Mouse (Mus musculus) midbrain, embryonic 10.5 days (tissue): Measurements from ENCODE around the gene Ltf. TPM values are rescaled to one million over a fixed set of nuclear protein-coding genes. Genes with fewer than 3 reads are reported as not detected.

Experiments
- DNase-seq: peaks from one replicate; pipeline ENCODE4 v3.0.0-alpha.2; 2017; ENCODE audit warnings: low spot score
- H3K27ac ChIP-seq: fragments of 300-500 bp; sonication (generic); replicated peaks from 2 replicates; pipeline ENCODE4 v1.5.1; 2016; ENCODE audit warnings: mild to moderate bottlenecking
- H3K27me3 ChIP-seq: fragments of 300-500 bp; sonication (generic); 2 replicates; pipeline ENCODE4 v1.6.1; 2016; ENCODE audit warnings: low read depth, mild to moderate bottlenecking; ENCODE audit not compliant: poor library complexity, severe bottlenecking
- H3K36me3 ChIP-seq: fragments of 300-500 bp; sonication (generic); 2 replicates; pipeline ENCODE4 v1.6.1; 2016; ENCODE audit warnings: mild to moderate bottlenecking, moderate library complexity
- H3K4me1 ChIP-seq: fragments of 300-500 bp; sonication (generic); 2 replicates; pipeline ENCODE4 v1.6.1; 2016
- H3K4me3 ChIP-seq: fragments of 300-500 bp; sonication (generic); 2 replicates; pipeline ENCODE4 v1.5.1; 2016; ENCODE audit warnings: mild to moderate bottlenecking, moderate library complexity
- H3K9me3 ChIP-seq: fragments of 300-500 bp; sonication (generic); replicated peaks from 2 replicates; pipeline ENCODE4 v1.6.1; 2016; ENCODE audit warnings: mild to moderate bottlenecking
- WGBS: fragments of 180-500 bp; shearing (Covaris S2); methylation state at CpG from one replicate; pipeline ENCODE4 v1.1.7; 2016; 5-methylcytosine and 5-hydroxymethylcytosine counted together
- polyA plus RNA-seq: library from polyadenylated mRNA; unstranded; fragments of >200 nt; fragmentation: Nextera tagmentation; extraction: Ambion mirVana; gene quantifications from 2 replicates; pipeline ENCODE4 v1.2.1, GENCODE M21; 2016

Ltf gene
- polyA plus RNA-seq = 0.29 TPM in 1 of 2 replicates, not detected in the other

GRCm38 (mm10) chr9:111019022-111019421 is at the start of gene Ltf:
Ltf (plus strand) TSS chr9:111019271.
- no peak for DNase-seq
- no peaks in the 10 kb centered on the region for H3K27me3 ChIP-seq
- H3K4me3 ChIP-seq = no peak within 1 kb of the TSS
- H3K27ac ChIP-seq = 0 out of 2 replicates have a peak within 1 kb of the TSS, but pooled peaks have one; percentile 23
- WGBS = 82% methylated on average over 5 of the region's 5 CpGs
- no peaks in the 10 kb centered on the region for H3K4me1 ChIP-seq
- H3K9me3 ChIP-seq = no peaks in the 10 kb centered on the region
- no peaks in the 10 kb centered on the region for H3K36me3 ChIP-seq

DNA sequence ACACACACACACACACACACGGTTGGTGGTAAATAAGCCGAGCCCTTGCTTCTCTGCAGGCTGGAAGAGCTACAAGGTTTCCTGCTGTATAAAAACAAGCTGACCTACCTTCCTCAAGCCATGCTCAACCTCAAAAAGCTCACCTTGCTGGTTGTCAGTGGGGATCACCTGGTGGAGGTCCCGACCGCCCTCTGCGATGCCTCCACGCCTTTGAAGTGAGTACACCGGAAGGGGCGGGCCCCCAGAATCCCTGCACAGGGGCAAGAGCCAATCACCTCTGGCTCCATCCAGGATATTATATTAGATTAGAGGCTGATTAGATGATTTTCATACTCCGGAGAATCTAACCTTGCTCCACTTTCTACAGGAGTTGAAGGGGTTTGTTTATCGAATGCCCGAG is 39.7 kb upstream of the Ltf start:
- Histone ChIP-seq H3K27ac (no peak overlapping the region), H3K4me3 (no peak overlapping the region), H3K9me3 (no peaks in the 10 kb centered on the region), H3K27me3 (no peaks in the 10 kb centered on the region), H3K36me3 (no peaks in the 10 kb centered on the region), H3K4me1 (no peaks in the 10 kb centered on the region)
- no peak for DNase-seq
- 93% methylated on average over 11 of the region's 11 CpGs for WGBS

- H3K27ac ChIP-seq = no peak overlapping the region
- no peak for DNase-seq
- H3K36me3 ChIP-seq = no peaks in the 10 kb centered on the region
- no peaks in the 10 kb centered on the region for H3K9me3 ChIP-seq
- H3K4me3 ChIP-seq = no peak overlapping the region
- H3K4me1 ChIP-seq = no peaks in the 10 kb centered on the region
- H3K27me3 ChIP-seq = no peaks in the 10 kb centered on the region
- 62% methylated on average over 4 of the region's 4 CpGs for WGBS
Measured at GRCm38 (mm10) chr9:110982351-110982750, 36.7 kb upstream of the Ltf start.

GRCm38 (mm10) chr9:110984096-110984495 is 35.0 kb upstream of the Ltf start:
- Histone ChIP-seq H3K27ac (no peak overlapping the region), H3K4me3 (no peak overlapping the region), H3K9me3 (no peaks in the 10 kb centered on the region), H3K27me3 (no peaks in the 10 kb centered on the region), H3K36me3 (no peaks in the 10 kb centered on the region), H3K4me1 (no peaks in the 10 kb centered on the region)
- WGBS = 93% methylated on average over 9 of the region's 9 CpGs
- no peak for DNase-seq

DNA sequence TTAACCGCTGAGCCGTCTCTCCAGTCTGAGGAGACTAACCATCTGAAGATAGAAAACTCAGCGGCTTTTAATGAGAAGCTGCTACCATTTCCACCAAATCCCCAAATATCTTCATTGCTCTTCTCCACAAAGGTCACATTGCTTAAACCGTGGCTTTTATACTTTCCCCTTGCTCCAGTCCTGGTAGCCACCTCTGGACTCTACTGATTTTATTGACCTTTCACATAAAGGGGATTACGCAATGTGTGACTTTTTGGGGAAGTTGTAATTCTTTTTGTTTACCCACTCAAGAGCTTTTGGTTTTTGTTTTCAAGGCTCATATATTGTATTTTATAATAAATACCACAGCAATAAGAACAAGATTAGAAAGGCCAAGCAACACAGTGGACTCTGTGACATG is 33.5 kb upstream of the Ltf start:
- Histone ChIP-seq H3K27ac (no peak overlapping the region), H3K27me3 (no peaks in the 10 kb centered on the region), H3K4me1 (no peaks in the 10 kb centered on the region), H3K9me3 (no peaks in the 10 kb centered on the region), H3K4me3 (no peak overlapping the region), H3K36me3 (no peaks in the 10 kb centered on the region)
- 95% methylated on average over 5 of the region's 5 CpGs for WGBS
- no peak for DNase-seq

- Histone ChIP-seq H3K4me3 (no peak overlapping the region), H3K9me3 (no peaks in the 10 kb centered on the region), H3K27ac (no peak overlapping the region), H3K36me3 (no peaks in the 10 kb centered on the region), H3K27me3 (no peaks in the 10 kb centered on the region), H3K4me1 (no peaks in the 10 kb centered on the region)
- WGBS = 90% methylated on average over 8 of the region's 8 CpGs
- no peak for DNase-seq
Measured at GRCm38 (mm10) chr9:110985951-110986350, 33.1 kb upstream of the Ltf start.

DNA sequence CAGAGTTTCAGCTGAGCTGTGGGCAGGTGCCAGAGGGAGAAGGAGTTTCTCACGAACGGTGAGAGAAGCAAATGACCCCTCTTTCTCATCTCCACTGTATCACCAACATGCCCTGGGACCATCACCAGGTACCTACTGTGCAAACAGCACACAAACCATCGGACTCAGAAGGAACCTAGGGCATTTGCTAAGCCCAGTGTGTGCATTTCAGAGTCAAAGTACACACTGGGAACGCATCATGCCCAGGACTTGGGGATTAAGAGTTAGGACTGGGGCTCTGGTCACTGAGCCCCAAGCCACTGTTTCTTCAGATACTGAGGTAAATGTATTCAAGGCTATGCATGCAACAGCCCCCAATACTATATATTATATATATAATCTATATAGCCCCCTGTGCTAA is 31.7 kb upstream of the Ltf start:
- H3K4me1 ChIP-seq = no peaks in the 10 kb centered on the region
- H3K27ac ChIP-seq = no peak overlapping the region
- H3K27me3 ChIP-seq = no peaks in the 10 kb centered on the region
- no peak overlapping the region for H3K4me3 ChIP-seq
- no peaks in the 10 kb centered on the region for H3K9me3 ChIP-seq
- H3K36me3 ChIP-seq = no peaks in the 10 kb centered on the region
- DNase-seq = no peak
- whole genome bisulfite sequencing = 73% methylated on average over 4 of the region's 4 CpGs

DNA sequence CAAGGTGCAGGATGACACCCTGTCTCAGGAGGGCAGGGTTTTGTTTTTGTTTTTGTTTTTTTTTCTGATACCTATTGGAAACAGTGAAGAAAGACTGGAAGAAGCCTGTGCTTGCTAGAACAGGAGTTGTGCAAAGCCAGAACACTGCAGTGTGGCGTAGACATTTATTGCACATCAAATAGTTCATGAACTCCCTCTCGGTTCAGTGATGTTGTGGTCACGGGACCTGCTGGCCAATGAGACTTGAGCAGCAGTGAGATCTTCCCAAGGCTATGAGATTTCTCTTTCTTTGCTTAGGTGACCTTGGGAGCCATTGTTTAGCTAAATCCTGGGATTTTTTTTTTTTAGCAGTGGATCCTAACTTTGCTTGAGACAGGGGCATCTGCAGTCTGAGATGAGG is 31.0 kb upstream of the Ltf start:
- H3K36me3 ChIP-seq = no peaks in the 10 kb centered on the region
- no peak overlapping the region for H3K4me3 ChIP-seq
- H3K9me3 ChIP-seq = no peaks in the 10 kb centered on the region
- no peak overlapping the region for H3K27ac ChIP-seq
- H3K4me1 ChIP-seq = no peaks in the 10 kb centered on the region
- 84% methylated on average over 3 of the region's 3 CpGs for WGBS
- no peak for DNase-seq
- no peaks in the 10 kb centered on the region for H3K27me3 ChIP-seq

- no peaks in the 10 kb centered on the region for H3K27me3 ChIP-seq
- H3K9me3 ChIP-seq = no peaks in the 10 kb centered on the region
- no peak overlapping the region for H3K4me3 ChIP-seq
- H3K4me1 ChIP-seq = peaks cover 5% of the 10 kb centered on the region
- no peak for DNase-seq
- 76% methylated on average over 4 of the region's 4 CpGs for WGBS
- H3K36me3 ChIP-seq = no peaks in the 10 kb centered on the region
- H3K27ac ChIP-seq = no peak overlapping the region
Measured at GRCm38 (mm10) chr9:110989141-110989540, 29.9 kb upstream of the Ltf start.

- H3K27me3 ChIP-seq = no peaks in the 10 kb centered on the region
Measured at GRCm38 (mm10) chr9:110989543-110989942, 29.5 kb upstream of the Ltf start.

DNA sequence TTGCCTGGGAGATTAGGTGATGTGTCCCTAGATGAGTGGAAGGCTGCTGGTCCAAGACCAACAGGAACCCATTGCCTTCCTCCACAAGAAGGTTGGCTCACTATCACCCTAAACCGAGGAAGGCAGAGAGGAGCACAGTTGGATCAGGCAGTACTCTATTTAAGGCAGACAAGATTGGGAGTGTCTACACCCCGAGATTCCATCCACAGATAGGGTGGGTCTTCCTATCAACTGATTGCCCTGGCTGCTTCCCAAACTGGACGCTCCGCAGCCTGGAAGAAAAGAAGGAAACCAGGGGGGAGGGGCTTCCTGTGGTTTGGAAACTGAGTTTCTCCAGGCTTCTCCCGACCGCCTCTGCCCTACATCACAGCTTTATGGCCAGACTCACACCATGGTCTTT is 28.9 kb upstream of the Ltf start, which contains the start of gene Rtp3:
TSS of gene Rtp3 (minus strand) at position 380 of the 400 bp plus-strand sequence.
- 79% methylated on average over 6 of the region's 6 CpGs for WGBS
- H3K27ac ChIP-seq = no peak within 1 kb of the TSS
- no peaks in the 10 kb centered on the region for H3K36me3 ChIP-seq
- H3K4me3 ChIP-seq = no peak within 1 kb of the TSS
- peaks cover 10% of the 10 kb centered on the region for H3K4me1 ChIP-seq
- no peaks in the 10 kb centered on the region for H3K27me3 ChIP-seq
- DNase-seq = no peak
- no peaks in the 10 kb centered on the region for H3K9me3 ChIP-seq

More at GRCm38 (mm10) chr9:110989543-110989942, 29.5 kb upstream of the Ltf start:
- no peak overlapping the region for H3K27ac ChIP-seq
- H3K36me3 ChIP-seq = no peaks in the 10 kb centered on the region
- peaks cover 6% of the 10 kb centered on the region for H3K4me1 ChIP-seq
- H3K4me3 ChIP-seq = no peak overlapping the region
- H3K9me3 ChIP-seq = no peaks in the 10 kb centered on the region
- 88% methylated on average over 2 of the region's 2 CpGs for WGBS
- DNase-seq = no peak

DNA sequence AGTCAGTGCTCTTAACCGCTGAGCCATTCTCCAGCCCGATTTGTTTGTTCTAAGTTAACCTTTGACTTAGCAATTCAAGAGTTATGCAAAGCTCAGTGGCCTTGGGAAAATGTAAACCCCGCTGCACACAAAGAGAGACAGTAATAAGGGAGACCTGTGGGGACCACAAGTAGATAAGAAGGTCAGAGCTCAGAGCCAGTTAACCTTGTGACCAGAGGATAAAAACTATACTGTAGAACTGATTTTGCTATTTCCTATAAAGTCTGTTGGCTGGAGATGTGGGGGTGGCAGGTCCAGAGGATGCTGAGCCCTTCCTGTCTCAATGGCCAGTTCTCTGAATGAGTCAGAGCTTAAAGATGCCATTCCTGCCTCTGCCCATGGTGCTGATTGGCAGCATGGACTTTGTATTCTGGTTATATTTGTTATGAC is 25.8 kb upstream of the Ltf start:
- no peaks in the 10 kb centered on the region for H3K36me3 ChIP-seq
- WGBS = 37% methylated on average over 3 of the region's 3 CpGs
- H3K27me3 ChIP-seq = no peaks in the 10 kb centered on the region
- no peaks in the 10 kb centered on the region for H3K9me3 ChIP-seq
- H3K4me3 ChIP-seq = no peak overlapping the region
- peak; percentile 19 for DNase-seq
- H3K4me1 ChIP-seq = peaks cover 10% of the 10 kb centered on the region
- H3K27ac ChIP-seq = no peak overlapping the region

DNA sequence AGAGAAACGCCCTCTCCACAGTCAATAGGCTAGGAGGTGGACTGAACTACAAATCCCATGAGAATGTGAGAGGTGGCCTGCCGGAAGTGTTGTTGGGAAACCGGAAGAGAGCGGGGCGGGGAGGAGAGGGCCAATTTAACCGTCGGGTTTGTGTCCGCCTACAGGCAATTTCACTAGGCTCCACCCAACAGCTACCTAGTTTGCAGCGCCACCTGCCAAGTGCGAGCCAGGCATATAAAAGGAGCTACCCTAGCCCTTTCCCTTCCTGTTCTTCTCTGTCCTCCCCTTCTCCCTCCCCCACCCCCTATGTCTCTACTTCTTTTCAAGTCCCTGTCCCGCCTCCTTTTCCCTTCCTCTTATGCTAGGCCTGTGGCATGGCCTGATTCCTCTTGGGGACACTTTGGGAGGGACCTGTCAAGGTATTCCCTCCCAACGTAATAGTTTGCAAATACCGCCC is 24.3 kb upstream of the Ltf start:
- peaks cover 10% of the 10 kb centered on the region for H3K4me1 ChIP-seq
- H3K4me3 ChIP-seq = peak overlapping the region; percentile 59
- peak; percentile 85 for DNase-seq
- H3K9me3 ChIP-seq = no peaks in the 10 kb centered on the region
- peak overlapping the region; percentile 84 for H3K27ac ChIP-seq
- 12% methylated on average over 13 of the region's 13 CpGs for WGBS
- no peaks in the 10 kb centered on the region for H3K36me3 ChIP-seq
- no peaks in the 10 kb centered on the region for H3K27me3 ChIP-seq

GRCm38 (mm10) chr9:110997245-110997644 is 21.8 kb upstream of the Ltf start:
- WGBS = 6% methylated on average over 5 of the region's 5 CpGs
- Histone ChIP-seq H3K27me3 (no peaks in the 10 kb centered on the region), H3K9me3 (no peaks in the 10 kb centered on the region), H3K36me3 (no peaks in the 10 kb centered on the region), H3K4me1 (peaks cover 10% of the 10 kb centered on the region), H3K27ac (no peak overlapping the region), H3K4me3 (no peak overlapping the region)
- peak; percentile 66 for DNase-seq
